Mouse (Mus musculus) thymus, adult 2 months (tissue): Measurements from ENCODE around the gene Ager.

Source experiments
- CTCF ChIP-seq: fragments of 200-500 bp; IDR thresholded peaks from 2 replicates; pipeline ENCODE4 v1.5.1; 2012; ENCODE audit warnings: mild to moderate bottlenecking, control low read depth, low read length, moderate library complexity, borderline replicate concordance; ENCODE audit not compliant: control insufficient read depth, poor library complexity, insufficient read depth; ENCODE audit errors: extremely low read depth
- POLR2A ChIP-seq: fragments of 200-500 bp; IDR thresholded peaks from 2 replicates; pipeline ENCODE4 v1.6.1; 2012; ENCODE audit warnings: mild to moderate bottlenecking, low read length, control low read depth, moderate library complexity; ENCODE audit not compliant: control insufficient read depth, poor library complexity, insufficient read depth; ENCODE audit errors: extremely low read depth

DNA sequence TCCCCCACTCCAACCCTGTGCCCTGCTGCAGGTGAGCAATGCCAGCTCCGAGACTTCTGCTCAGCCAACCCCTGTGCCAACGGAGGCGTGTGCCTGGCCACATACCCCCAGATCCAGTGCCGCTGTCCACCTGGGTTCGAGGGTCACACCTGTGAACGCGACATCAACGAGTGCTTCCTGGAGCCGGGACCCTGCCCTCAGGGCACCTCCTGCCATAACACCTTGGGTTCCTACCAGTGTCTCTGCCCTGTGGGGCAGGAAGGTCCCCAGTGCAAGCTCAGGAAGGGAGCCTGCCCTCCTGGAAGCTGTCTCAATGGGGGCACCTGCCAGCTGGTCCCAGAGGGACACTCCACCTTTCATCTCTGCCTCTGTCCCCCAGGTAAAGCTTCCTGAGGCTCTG lies 30.4 kb upstream of the Ager start:
- no peak for TF ChIP-seq CTCF
- no peak for TF ChIP-seq POLR2A
